Mouse (Mus musculus): ENCODE data around the gene BC037034.

The BC037034 gene

DNA sequence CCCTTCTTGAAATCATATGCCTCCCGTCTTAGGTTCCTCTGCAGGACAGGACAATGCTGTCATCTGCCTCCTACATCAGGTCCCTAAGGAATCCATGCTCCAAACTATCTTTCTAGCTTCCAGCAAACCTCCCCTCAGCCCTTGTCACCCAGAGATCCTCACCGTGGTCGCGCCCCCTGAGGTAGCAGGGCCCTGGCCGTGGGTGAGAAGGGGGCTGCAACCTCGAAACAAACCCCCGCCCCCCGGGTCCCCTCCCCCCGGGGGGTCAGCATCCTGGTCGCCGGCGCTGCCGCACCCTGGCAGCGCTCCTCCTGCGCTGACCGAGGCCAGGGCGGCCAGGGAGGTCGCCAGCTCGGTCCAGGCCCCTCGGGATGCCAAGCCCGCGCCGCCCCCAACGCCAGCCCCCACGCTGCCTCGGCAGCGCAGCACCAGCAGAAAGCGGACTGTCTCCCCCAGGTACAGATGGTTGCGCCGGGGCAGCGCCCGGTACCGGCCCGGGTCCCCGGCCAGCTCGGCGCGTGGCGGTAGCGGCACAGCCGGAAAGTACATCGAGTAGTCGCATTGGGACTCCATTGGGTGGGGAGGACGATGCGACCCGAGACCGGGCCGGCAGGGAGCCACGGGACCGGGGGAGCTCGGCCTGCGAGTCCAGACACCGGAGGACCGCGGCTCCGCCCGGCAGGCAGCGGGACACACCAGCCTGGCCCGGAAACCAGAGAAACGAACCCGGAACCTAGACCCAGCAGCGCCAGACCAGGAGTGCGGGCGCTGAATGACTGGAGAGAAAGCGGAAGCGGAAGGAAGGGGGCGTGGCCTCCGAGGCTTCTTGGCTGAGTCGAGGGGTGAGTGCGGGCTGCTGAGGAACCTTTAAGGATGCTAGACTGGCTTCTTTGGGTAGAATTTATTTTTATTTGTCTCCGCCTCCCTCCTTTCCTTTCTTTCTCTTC lies at the start of gene BC037034:
Gene BC037034, minus strand, starts transcription at position 774 of the 947 bp plus-strand sequence.
- Histone ChIP-seq H3K4me3 (replicated peaks; ENCODE audit: low read length) (peak within 1 kb of the TSS; percentile 97), H3K9me3 (ENCODE audit: low read length) (no peaks in the 10 kb centered on the region), H3K36me3 (ENCODE audit: insufficient read depth, low read length) (peaks cover 56% of the 10 kb centered on the region), H3K27me3 (ENCODE audit: insufficient read depth, low read length) (no peaks in the 10 kb centered on the region), H3K4me1 (replicated peaks; ENCODE audit: low read depth, low read length) (peaks cover 49% of the 10 kb centered on the region)
- no peak for TF ChIP-seq POU5F1 (IDR thresholded peaks at IDR 0.05; ENCODE audit: borderline replicate concordance, low read length)
- no peak for TF ChIP-seq CTCF (conservative IDR thresholded peaks at IDR 0.05; ENCODE audit: low read length)
- TF ChIP-seq NANOG (IDR thresholded peaks at IDR 0.05; ENCODE audit: borderline replicate concordance, low read length) = no peak

DNA sequence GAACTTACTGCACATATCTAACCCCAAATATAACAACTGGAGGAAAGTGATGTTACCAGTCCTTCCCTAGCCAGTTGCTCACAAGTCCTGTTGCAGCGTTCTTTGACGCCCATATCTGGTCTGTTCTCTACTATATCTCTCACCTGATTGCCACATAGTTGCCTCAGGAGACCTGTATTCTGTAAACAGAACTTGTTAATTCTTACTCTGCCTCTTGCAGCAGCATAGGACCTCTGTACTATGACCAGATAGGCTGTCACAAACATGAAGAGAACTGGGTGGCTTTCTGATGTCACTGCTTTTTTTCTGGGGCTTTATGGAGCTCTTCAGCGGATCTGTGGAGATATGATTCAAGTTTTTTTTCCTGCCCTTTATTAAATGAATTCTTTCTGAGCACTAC lies 49.0 kb upstream of the BC037034 start:
- Histone ChIP-seq H3K9me3 (ENCODE audit: low read length) (peaks cover 2% of the 10 kb centered on the region), H3K4me3 (replicated peaks; ENCODE audit: low read length) (no peak overlapping the region), H3K36me3 (ENCODE audit: insufficient read depth, low read length) (peaks cover 80% of the 10 kb centered on the region), H3K27me3 (ENCODE audit: insufficient read depth, low read length) (no peaks in the 10 kb centered on the region), H3K4me1 (replicated peaks; ENCODE audit: low read depth, low read length) (no peaks in the 10 kb centered on the region)
- TF ChIP-seq CTCF (conservative IDR thresholded peaks at IDR 0.05; ENCODE audit: low read length) (no peak), POU5F1 (IDR thresholded peaks at IDR 0.05; ENCODE audit: borderline replicate concordance, low read length) (no peak), NANOG (IDR thresholded peaks at IDR 0.05; ENCODE audit: borderline replicate concordance, low read length) (no peak)

DNA sequence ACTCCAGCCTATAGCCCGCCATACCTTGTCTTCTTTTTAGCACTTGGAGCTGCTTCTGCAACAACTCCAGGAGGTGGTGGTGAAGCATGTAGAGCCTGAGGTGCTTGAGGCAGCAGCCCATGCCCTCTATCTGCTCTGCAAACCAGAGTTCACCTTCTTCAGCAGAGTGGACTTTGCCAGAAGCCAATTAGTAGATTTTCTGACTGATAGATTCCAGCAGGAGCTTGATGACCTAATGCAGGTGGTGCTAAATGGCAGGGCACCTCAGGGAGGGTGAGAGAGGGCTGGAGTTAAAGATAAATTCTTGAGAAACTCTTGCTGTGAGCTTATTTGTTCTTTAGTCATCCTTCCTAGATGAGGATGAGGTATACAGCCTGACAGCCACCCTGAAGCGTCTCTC lies 35.8 kb upstream of the BC037034 start:
- Histone ChIP-seq H3K9me3 (ENCODE audit: low read length) (no peaks in the 10 kb centered on the region), H3K4me1 (replicated peaks; ENCODE audit: low read depth, low read length) (no peaks in the 10 kb centered on the region), H3K27me3 (ENCODE audit: insufficient read depth, low read length) (no peaks in the 10 kb centered on the region), H3K4me3 (replicated peaks; ENCODE audit: low read length) (no peak overlapping the region), H3K36me3 (ENCODE audit: insufficient read depth, low read length) (peaks cover 96% of the 10 kb centered on the region)
- no peak for TF ChIP-seq POU5F1 (IDR thresholded peaks at IDR 0.05; ENCODE audit: borderline replicate concordance, low read length)
- no peak for TF ChIP-seq NANOG (IDR thresholded peaks at IDR 0.05; ENCODE audit: borderline replicate concordance, low read length)
- no peak for TF ChIP-seq CTCF (conservative IDR thresholded peaks at IDR 0.05; ENCODE audit: low read length)

DNA sequence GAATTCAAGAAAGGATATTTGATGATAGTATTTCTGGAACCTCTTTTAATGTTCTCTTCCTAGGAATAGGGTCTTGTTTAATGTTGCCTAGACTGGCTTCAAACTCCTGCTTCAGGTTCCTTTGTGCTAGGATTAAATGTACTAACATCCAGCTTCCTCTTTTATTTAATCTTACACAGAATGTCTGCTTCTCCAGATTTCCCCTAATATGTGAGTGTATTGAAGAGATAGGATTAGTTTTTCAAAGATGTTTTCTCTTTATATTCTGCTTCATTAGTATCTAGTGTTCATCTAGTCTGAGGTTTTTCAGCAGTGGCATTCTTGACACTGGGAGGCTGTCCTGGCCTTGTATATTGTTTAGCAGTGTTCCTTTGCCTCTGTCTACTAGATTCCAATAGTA lies 30.3 kb upstream of the BC037034 start:
- H3K9me3 ChIP-seq (ENCODE audit: low read length) = no peaks in the 10 kb centered on the region
- peaks cover 92% of the 10 kb centered on the region for H3K36me3 ChIP-seq (ENCODE audit: insufficient read depth, low read length)
- H3K4me1 ChIP-seq (replicated peaks; ENCODE audit: low read depth, low read length) = no peaks in the 10 kb centered on the region
- no peak overlapping the region for H3K4me3 ChIP-seq (replicated peaks; ENCODE audit: low read length)
- H3K27me3 ChIP-seq (ENCODE audit: insufficient read depth, low read length) = no peaks in the 10 kb centered on the region
- no peak for TF ChIP-seq CTCF (conservative IDR thresholded peaks at IDR 0.05; ENCODE audit: low read length)
- no peak for TF ChIP-seq NANOG (IDR thresholded peaks at IDR 0.05; ENCODE audit: borderline replicate concordance, low read length)
- no peak for TF ChIP-seq POU5F1 (IDR thresholded peaks at IDR 0.05; ENCODE audit: borderline replicate concordance, low read length)

DNA sequence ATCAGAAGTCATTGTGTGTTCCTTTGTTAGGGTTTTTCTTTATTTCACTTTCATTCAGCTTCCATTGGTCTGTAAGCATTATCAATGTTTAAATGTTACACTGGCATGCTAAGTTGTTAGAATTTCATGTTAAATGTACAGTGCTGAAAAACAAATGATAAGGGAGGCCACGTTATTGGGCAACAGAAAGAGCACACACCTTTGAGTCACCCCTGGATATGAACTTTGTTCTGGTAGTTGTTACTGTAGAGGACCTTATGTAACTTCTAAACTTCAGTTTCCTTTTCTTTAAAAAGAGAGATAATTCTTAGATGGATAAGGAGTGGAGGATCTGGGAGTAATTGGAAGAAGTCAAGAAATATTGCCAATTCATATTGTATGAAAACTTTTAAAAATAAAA lies 27.8 kb upstream of the BC037034 start:
- Histone ChIP-seq H3K9me3 (ENCODE audit: low read length) (no peaks in the 10 kb centered on the region), H3K4me3 (replicated peaks; ENCODE audit: low read length) (no peak overlapping the region), H3K27me3 (ENCODE audit: insufficient read depth, low read length) (no peaks in the 10 kb centered on the region), H3K4me1 (replicated peaks; ENCODE audit: low read depth, low read length) (peaks cover 5% of the 10 kb centered on the region), H3K36me3 (ENCODE audit: insufficient read depth, low read length) (peaks cover 90% of the 10 kb centered on the region)
- TF ChIP-seq POU5F1 (IDR thresholded peaks at IDR 0.05; ENCODE audit: borderline replicate concordance, low read length) = no peak

DNA sequence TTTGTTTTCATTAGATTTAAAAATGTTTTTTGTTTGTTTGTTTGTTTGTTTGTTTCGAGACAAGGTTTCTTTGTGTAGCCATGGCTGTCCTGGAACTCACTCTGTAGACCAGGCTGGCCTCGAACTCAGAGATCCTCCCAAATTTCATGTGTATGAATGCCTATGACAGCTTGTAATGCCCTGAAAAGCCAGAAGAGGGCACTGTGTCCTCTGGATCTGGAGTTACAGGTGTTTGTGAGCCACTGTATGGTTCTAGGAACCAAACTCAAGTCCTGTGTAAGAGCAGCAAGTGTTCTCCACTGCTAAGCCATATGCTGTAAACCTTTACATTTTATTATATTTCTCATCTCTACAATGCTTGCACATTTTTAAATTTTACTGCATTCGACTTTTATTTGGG lies 24.0 kb upstream of the BC037034 start:
- Histone ChIP-seq H3K27me3 (ENCODE audit: insufficient read depth, low read length) (no peaks in the 10 kb centered on the region), H3K4me3 (replicated peaks; ENCODE audit: low read length) (no peak overlapping the region), H3K36me3 (ENCODE audit: insufficient read depth, low read length) (peaks cover 88% of the 10 kb centered on the region), H3K4me1 (replicated peaks; ENCODE audit: low read depth, low read length) (peaks cover 5% of the 10 kb centered on the region), H3K9me3 (ENCODE audit: low read length) (no peaks in the 10 kb centered on the region)
- no peak for TF ChIP-seq NANOG (IDR thresholded peaks at IDR 0.05; ENCODE audit: borderline replicate concordance, low read length)
- peak; percentile 70 for TF ChIP-seq CTCF (conservative IDR thresholded peaks at IDR 0.05; ENCODE audit: low read length)
- TF ChIP-seq POU5F1 (IDR thresholded peaks at IDR 0.05; ENCODE audit: borderline replicate concordance, low read length) = no peak

DNA sequence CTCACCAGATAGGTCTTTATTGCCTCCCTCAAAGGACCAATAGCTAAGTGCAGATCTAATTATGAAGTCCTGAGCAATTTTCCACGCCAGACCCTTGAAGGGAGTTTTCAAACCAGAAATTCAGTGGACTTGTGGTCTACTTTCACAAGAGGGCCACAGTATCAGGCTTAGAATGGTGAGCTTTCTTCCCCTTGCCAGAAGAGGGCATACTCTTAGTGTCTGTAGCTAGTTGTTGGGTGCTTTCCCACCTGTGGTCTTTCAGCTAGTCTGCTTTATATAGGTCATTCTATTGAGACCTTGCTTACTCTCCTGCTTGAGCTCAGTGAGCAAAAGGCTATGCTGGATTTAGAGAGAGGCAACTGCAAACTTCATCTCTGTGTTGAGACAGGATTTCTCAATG lies 19.7 kb upstream of the BC037034 start:
- Histone ChIP-seq H3K4me1 (replicated peaks; ENCODE audit: low read depth, low read length) (peaks cover 29% of the 10 kb centered on the region), H3K36me3 (ENCODE audit: insufficient read depth, low read length) (peaks cover 64% of the 10 kb centered on the region), H3K27me3 (ENCODE audit: insufficient read depth, low read length) (peaks cover 8% of the 10 kb centered on the region), H3K4me3 (replicated peaks; ENCODE audit: low read length) (no peak overlapping the region), H3K9me3 (ENCODE audit: low read length) (no peaks in the 10 kb centered on the region)
- TF ChIP-seq POU5F1 (IDR thresholded peaks at IDR 0.05; ENCODE audit: borderline replicate concordance, low read length) (no peak), CTCF (conservative IDR thresholded peaks at IDR 0.05; ENCODE audit: low read length) (peak; percentile 15; the same call in 1 of the 2 replicates)

DNA sequence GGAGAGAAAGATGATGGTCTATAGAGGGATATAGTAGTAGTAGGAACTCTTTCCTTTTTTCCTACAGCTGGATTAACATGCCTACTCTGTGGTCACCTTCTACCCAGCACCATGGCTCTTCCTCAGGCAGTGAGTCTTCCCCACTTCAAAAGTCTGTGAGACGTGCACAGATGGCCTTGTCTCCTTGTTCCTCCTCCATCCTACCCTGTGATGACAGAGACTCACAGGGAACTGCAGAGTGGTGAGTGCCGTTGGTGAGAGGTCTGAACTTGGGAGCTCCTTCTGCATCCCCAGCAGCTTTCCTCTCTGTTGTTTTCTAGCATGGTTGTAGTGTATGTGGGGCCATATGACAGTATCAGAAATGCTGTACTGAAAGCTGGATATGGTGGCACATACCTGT lies 18.0 kb upstream of the BC037034 start:
- Histone ChIP-seq H3K4me3 (replicated peaks; ENCODE audit: low read length) (peak overlapping the region; percentile 88), H3K9me3 (ENCODE audit: low read length) (no peaks in the 10 kb centered on the region), H3K27me3 (ENCODE audit: insufficient read depth, low read length) (peaks cover 18% of the 10 kb centered on the region), H3K36me3 (ENCODE audit: insufficient read depth, low read length) (peaks cover 66% of the 10 kb centered on the region), H3K4me1 (replicated peaks; ENCODE audit: low read depth, low read length) (peaks cover 33% of the 10 kb centered on the region)
- TF ChIP-seq NANOG (IDR thresholded peaks at IDR 0.05; ENCODE audit: borderline replicate concordance, low read length) = no peak
- no peak for TF ChIP-seq CTCF (conservative IDR thresholded peaks at IDR 0.05; ENCODE audit: low read length)
- TF ChIP-seq POU5F1 (IDR thresholded peaks at IDR 0.05; ENCODE audit: borderline replicate concordance, low read length) = no peak
